ENCODE assay signal across 10 mouse cellular contexts in the genomic region with DNA sequence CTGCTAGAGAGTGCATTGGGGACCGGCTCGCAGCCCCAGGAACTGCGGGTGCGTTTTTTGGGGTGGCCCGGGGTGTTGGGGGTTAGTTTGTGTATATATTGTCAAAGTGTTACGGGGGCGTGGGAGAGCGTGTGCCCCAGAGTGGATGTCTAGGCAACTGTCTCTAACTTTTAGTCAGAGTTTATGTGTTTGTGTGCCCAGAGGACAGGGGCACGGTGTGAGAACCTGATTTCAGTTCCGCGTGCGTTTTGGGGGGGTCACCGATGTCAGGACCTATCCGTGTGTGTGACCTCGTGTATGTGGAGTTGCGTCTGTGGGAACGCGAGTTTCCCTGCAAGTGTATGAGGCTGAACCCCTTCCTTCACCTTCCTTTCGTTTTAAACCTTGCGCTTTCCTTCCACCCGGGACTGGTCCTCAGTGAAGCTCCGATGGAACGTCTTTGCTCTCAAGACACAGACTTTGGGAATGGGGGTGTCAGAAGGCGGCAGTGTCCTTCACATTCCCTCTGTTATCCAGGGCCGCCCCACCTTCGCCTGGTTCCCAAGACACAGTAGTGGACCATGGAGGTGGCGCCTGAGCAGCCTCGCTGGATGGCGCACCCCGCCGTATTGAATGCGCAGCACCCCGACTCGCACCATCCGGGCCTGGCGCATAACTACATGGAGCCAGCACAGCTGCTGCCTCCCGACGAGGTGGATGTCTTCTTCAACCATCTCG. TPM values are rescaled to one million over a fixed set of nuclear protein-coding genes. Genes with fewer than 3 reads are reported as not detected.
DNase-seq lines count a peak whose midpoint lies in the region; ATAC-seq and TF ChIP-seq lines count a peak whose summit lies in the region.
"Had no signal": no experiment of that assay in that cellular context is flagged by ENCODE, and none has a peak within 500 bp of the region (broad histone marks: within the 10 kb centered on the region; RNA-seq: fewer than 3 reads in every experiment).

No protein-coding gene starts in this region.

- H3K27me3 ChIP-seq in lung, embryonic 14.5 days (ENCODE audit: insufficient read depth, low read length) = peaks cover 99% of the 10 kb centered on the region
- peaks cover 95% of the 10 kb centered on the region for H3K27me3 ChIP-seq in forebrain, embryonic 11.5 days (ENCODE audit: control insufficient read depth, insufficient read depth, low read length)
- H3K27me3 ChIP-seq in intestine, postnatal 0 days (replicated peaks; ENCODE audit: control insufficient read depth, insufficient read depth, low read length) = peaks cover 100% of the 10 kb centered on the region
- H3K27me3 ChIP-seq in midbrain, embryonic 13.5 days = peaks cover 99% of the 10 kb centered on the region

- H3K27ac ChIP-seq in lung, embryonic 14.5 days (ENCODE audit: low read depth) = no peak overlapping the region
- no peak overlapping the region for H3K27ac ChIP-seq in forebrain, embryonic 11.5 days (ENCODE audit: low read depth, low read length)
- no peak overlapping the region; the same call in 1 of the 2 replicates for H3K27ac ChIP-seq in intestine, postnatal 0 days (ENCODE audit: low read depth, low read length)
- H3K27ac ChIP-seq in midbrain, embryonic 13.5 days = no peak overlapping the region

- DNase-seq in lung, embryonic 14.5 days = peak; percentile 15
- DNase-seq in lung, postnatal 36 days = no peak
- DNase-seq in forebrain, embryonic 11.5 days (ENCODE audit: low spot score) = peak; percentile 54
- DNase-seq in ovary, postnatal 36 days (ENCODE audit: low spot score) = no peak
- DNase-seq in right cerebral cortex, adult 2 months (ENCODE audit: low spot score in 2 of 2) = no peak
- DNase-seq in gastrocnemius, postnatal 25 days = no peak

- H3K9ac ChIP-seq in lung, embryonic 14.5 days = peak overlapping the region; percentile 53
- H3K9ac ChIP-seq in forebrain, embryonic 11.5 days (ENCODE audit: low read length) = no peak overlapping the region
- H3K9ac ChIP-seq in intestine, postnatal 0 days (ENCODE audit: low read depth, low read length) = no peak overlapping the region
- peak overlapping the region; percentile 56; the same call in 1 of the 2 replicates for H3K9ac ChIP-seq in midbrain, embryonic 13.5 days (replicated peaks)

- H3K4me2 ChIP-seq in lung, embryonic 14.5 days = peak overlapping the region; percentile 71
- peak overlapping the region; percentile 57 for H3K4me2 ChIP-seq in forebrain, embryonic 11.5 days (ENCODE audit: low read depth, low read length, severe bottlenecking)
- peak overlapping the region; percentile 77 for H3K4me2 ChIP-seq in intestine, postnatal 0 days (replicated peaks; ENCODE audit: low read depth)
- peak overlapping the region; percentile 64 for H3K4me2 ChIP-seq in midbrain, embryonic 13.5 days (replicated peaks)

- ATAC-seq in lung, embryonic 14.5 days (ENCODE audit: insufficient read depth) = no peak
- ATAC-seq in forebrain, embryonic 11.5 days (replicated peaks; ENCODE audit: low FRiP score) = no peak
- no peak for ATAC-seq in intestine, postnatal 0 days
- ATAC-seq in midbrain, embryonic 13.5 days = no peak

- H3K9me3 ChIP-seq in lung, embryonic 14.5 days (ENCODE audit: low read depth, low read length) = no peaks in the 10 kb centered on the region
- no peaks in the 10 kb centered on the region for H3K9me3 ChIP-seq in forebrain, embryonic 11.5 days (ENCODE audit: control insufficient read depth, low read length)
- H3K9me3 ChIP-seq in intestine, postnatal 0 days (ENCODE audit: control insufficient read depth) = no peaks in the 10 kb centered on the region
- H3K9me3 ChIP-seq in midbrain, embryonic 13.5 days = no peaks in the 10 kb centered on the region

- no peak for TF ChIP-seq CTCF in lung, embryonic 14.5 days (IDR thresholded peaks at IDR 0.05; ENCODE audit: low read depth)
- no peak for TF ChIP-seq CTCF in intestine, postnatal 0 days (IDR thresholded peaks at IDR 0.05; ENCODE audit: low read depth)

- H3K4me3 ChIP-seq in lung, embryonic 14.5 days (ENCODE audit: low read depth, low read length) = peak overlapping the region; percentile 49
- H3K4me3 ChIP-seq in forebrain, embryonic 11.5 days (ENCODE audit: low read depth, low read length) = peak overlapping the region; percentile 32
- peak overlapping the region; percentile 45 for H3K4me3 ChIP-seq in intestine, postnatal 0 days (ENCODE audit: low read depth, low read length)
- peak overlapping the region; percentile 47 for H3K4me3 ChIP-seq in midbrain, embryonic 13.5 days (replicated peaks)

- H3K4me1 ChIP-seq in lung, embryonic 14.5 days (ENCODE audit: insufficient read depth) = 0 out of 2 replicates have a peak, but pooled peaks cover 5% of the 10 kb centered on the region
- peaks cover 23% of the 10 kb centered on the region for H3K4me1 ChIP-seq in forebrain, embryonic 11.5 days (replicated peaks; ENCODE audit: control insufficient read depth, insufficient read depth, low read length)
- peaks cover 5% of the 10 kb centered on the region; the same call in 1 of the 2 replicates for H3K4me1 ChIP-seq in intestine, postnatal 0 days (replicated peaks; ENCODE audit: control insufficient read depth, insufficient read depth, low read length)
- H3K4me1 ChIP-seq in midbrain, embryonic 13.5 days (replicated peaks) = peaks cover 65% of the 10 kb centered on the region

- no peaks in the 10 kb centered on the region for H3K36me3 ChIP-seq in lung, embryonic 14.5 days (ENCODE audit: insufficient read depth)
- H3K36me3 ChIP-seq in forebrain, embryonic 11.5 days (ENCODE audit: control insufficient read depth, insufficient read depth, low read length) = no peaks in the 10 kb centered on the region
- H3K36me3 ChIP-seq in intestine, postnatal 0 days (ENCODE audit: control insufficient read depth, insufficient read depth) = no peaks in the 10 kb centered on the region
- H3K36me3 ChIP-seq in midbrain, embryonic 13.5 days = no peaks in the 10 kb centered on the region

- whole genome bisulfite sequencing in lung, embryonic 14.5 days = 1% methylated on average over 39 of the region's 39 CpGs
- under 1% methylated on average over 39 of the region's 39 CpGs for WGBS in forebrain, embryonic 11.5 days
- 2% methylated on average over 39 of the region's 39 CpGs for WGBS in intestine, postnatal 0 days
- WGBS in midbrain, embryonic 13.5 days = 1% methylated on average over 39 of the region's 39 CpGs

RNA-seq across cellular contexts. Expression of a gene that starts 5.5 kb away (rescaled TPM):
- polyA plus RNA-seq in lung, embryonic 14.5 days (2014; fragmentation: Nextera tagmentation; extraction: Ambion mirVana) = 13.8 and 14.6 TPM in 2 replicates
- 6.3 and 7.9 TPM in 2 replicates for polyA plus RNA-seq in forebrain, embryonic 11.5 days (2014; fragmentation: Nextera tagmentation; extraction: Ambion mirVana)
- 3.5 and 3.7 TPM in 2 replicates for polyA plus RNA-seq in intestine, postnatal 0 days (2015; fragmentation: Nextera tagmentation; extraction: Ambion mirVana)
- 25.7 and 38.1 TPM in 2 replicates for polyA plus RNA-seq in midbrain, embryonic 13.5 days (2015; fragmentation: Nextera tagmentation; extraction: Ambion mirVana)
- total RNA-seq in gastrocnemius, postnatal 25 days (2021) = 1 to 10 TPM; 4.4 to 6.3 TPM

RNA-seq across cellular contexts. Expression of a gene that starts 22.9 kb away (rescaled TPM):
- polyA plus RNA-seq in lung, embryonic 14.5 days (2014; fragmentation: Nextera tagmentation; extraction: Ambion mirVana) = not detected in 2 replicates
- not detected in 2 replicates for polyA plus RNA-seq in forebrain, embryonic 11.5 days (2014; fragmentation: Nextera tagmentation; extraction: Ambion mirVana)
- polyA plus RNA-seq in intestine, postnatal 0 days (2015; fragmentation: Nextera tagmentation; extraction: Ambion mirVana) = not detected in 2 replicates
- not detected in 2 replicates for polyA plus RNA-seq in midbrain, embryonic 13.5 days (2015; fragmentation: Nextera tagmentation; extraction: Ambion mirVana)
- total RNA-seq in gastrocnemius, postnatal 25 days (2021) = not detected
- total RNA-seq: adrenal gland, adult 18-20 months; neutrophil, adult 5-6 weeks had no signal

Comparison
In these comparisons a context has a peak if more than half of its experiments do, and no peak if none do; other contexts are left out.
1. DNase-seq: peak in lung, embryonic 14.5 days (single experiment) and forebrain, embryonic 11.5 days (single experiment); none in lung, postnatal 36 days (single experiment), ovary, postnatal 36 days (single experiment), right cerebral cortex, adult 2 months (0 of 2) and gastrocnemius, postnatal 25 days (single experiment).
2. H3K9ac ChIP-seq: peak in lung, embryonic 14.5 days (single experiment) and midbrain, embryonic 13.5 days (single experiment); none in forebrain, embryonic 11.5 days (single experiment) and intestine, postnatal 0 days (single experiment).
3. Peak in every context shown above with its lines, with median percentiles within 50 percentile points of each other: H3K4me2 ChIP-seq and H3K4me3 ChIP-seq.